Comparison of ENCODE assay signal across 18 mouse cellular contexts in genomic region chr12:33778477-33778876, GRCm38 (mm10).
"Had no signal": no experiment of that assay in that cellular context is flagged by ENCODE, and none has a peak within 500 bp of the region (broad histone marks: within the 10 kb centered on the region; RNA-seq: fewer than 3 reads in every experiment).

No protein-coding gene starts in this region.

- DNase-seq: kidney, adult 2 months; kidney, postnatal 25 days; layer of hippocampus, adult 9-11 months; liver, embryonic 13.5 days; lung, adult 2 months; lung, postnatal 14 days; lung, postnatal 4 days; retina, postnatal 1 day; right cerebral cortex, postnatal 25 days; spleen, adult 18-20 months; thymus, postnatal 25 days had no signal

- H3K9me3 ChIP-seq: liver, embryonic 13.5 days; midbrain, embryonic 10.5 days; midbrain, embryonic 13.5 days; neural tube, embryonic 13.5 days; stomach, embryonic 15.5 days had no signal

- ATAC-seq: midbrain, embryonic 13.5 days had no signal

- H3K4me3 ChIP-seq: layer of hippocampus, adult 2 months; left cerebral cortex, adult 2 months; liver, embryonic 13.5 days; midbrain, embryonic 10.5 days; midbrain, embryonic 13.5 days; neural tube, embryonic 13.5 days; stomach, embryonic 15.5 days had no signal

- H3K9ac ChIP-seq: liver, embryonic 13.5 days; midbrain, embryonic 13.5 days; neural tube, embryonic 13.5 days; stomach, embryonic 15.5 days had no signal

- H3K27me3 ChIP-seq: liver, embryonic 13.5 days; midbrain, embryonic 13.5 days; neural tube, embryonic 13.5 days; stomach, embryonic 15.5 days had no signal

- H3K36me3 ChIP-seq: liver, embryonic 13.5 days; midbrain, embryonic 10.5 days; midbrain, embryonic 13.5 days; neural tube, embryonic 13.5 days; stomach, embryonic 15.5 days had no signal

- H3K27ac ChIP-seq: kidney, postnatal 0 days; layer of hippocampus, adult 2 months; left cerebral cortex, adult 2 months; liver, embryonic 13.5 days; midbrain, embryonic 10.5 days; midbrain, embryonic 13.5 days; neural tube, embryonic 13.5 days; stomach, embryonic 15.5 days had no signal

- H3K4me1 ChIP-seq: liver, embryonic 13.5 days; midbrain, embryonic 10.5 days; midbrain, embryonic 13.5 days; stomach, embryonic 15.5 days had no signal

- H3K4me2 ChIP-seq: liver, embryonic 13.5 days; midbrain, embryonic 13.5 days; neural tube, embryonic 13.5 days; stomach, embryonic 15.5 days had no signal
